Mouse (Mus musculus): ENCODE results near the gene Asic2.

The Asic2 gene

GRCm38 (mm10) chr11:81750016-81750415 is 218.2 kb downstream of the Asic2 start:
- no peak for DNase-seq (ENCODE audit: low read depth, low spot score)

GRCm38 (mm10) chr11:81738995-81739394 is 229.3 kb downstream of the Asic2 start:
- DNase-seq (ENCODE audit: low read depth, low spot score), result no peak

DNA sequence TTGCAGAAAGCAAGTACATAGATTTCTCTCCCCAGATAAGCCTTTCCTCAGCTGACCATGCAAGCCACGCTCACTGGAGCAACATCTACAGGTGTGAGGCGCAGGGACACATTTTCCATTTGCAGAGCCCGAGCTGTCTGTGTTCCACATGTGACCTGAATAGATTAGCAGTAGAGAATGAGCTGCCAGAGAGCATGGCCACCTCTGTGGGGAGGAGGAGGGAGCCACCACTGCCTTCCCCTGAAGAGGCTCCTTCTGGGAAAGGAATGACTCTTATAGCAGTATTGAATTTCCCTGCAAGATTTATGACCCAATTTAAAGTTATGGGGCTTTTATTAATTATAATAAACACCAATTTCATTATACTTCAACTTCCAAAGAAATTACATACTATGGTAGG is 230.5 kb downstream of the Asic2 start:
- no peak for DNase-seq (ENCODE audit: low read depth, low spot score)

GRCm38 (mm10) chr11:81722071-81722470 is 246.2 kb downstream of the Asic2 start:
- DNase-seq (ENCODE audit: low read depth, low spot score), result no peak

GRCm38 (mm10) chr11:81714801-81715200 is 253.5 kb downstream of the Asic2 start:
- no peak for DNase-seq (ENCODE audit: low read depth, low spot score)

DNA sequence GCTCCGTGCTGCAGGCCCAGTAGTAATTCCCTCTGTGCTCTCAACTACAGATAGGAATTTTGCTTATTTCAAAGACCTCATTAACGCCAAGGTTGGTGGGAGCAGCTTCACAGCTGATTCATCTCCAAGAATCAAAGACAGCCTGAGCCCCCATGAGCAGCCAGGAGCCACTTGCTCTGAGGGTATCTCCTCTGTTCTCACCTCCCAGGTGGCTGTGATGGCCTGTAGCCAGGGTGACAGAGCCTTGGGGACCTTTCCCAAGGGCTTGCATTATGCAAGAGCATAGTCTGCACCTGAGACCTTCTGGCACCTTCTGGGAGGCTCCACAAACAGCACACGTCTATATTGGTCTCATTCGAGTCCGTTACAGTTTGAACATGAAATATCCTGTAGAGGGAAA is 261.3 kb downstream of the Asic2 start:
- DNase-seq (ENCODE audit: low read depth, low spot score), result no peak

DNA sequence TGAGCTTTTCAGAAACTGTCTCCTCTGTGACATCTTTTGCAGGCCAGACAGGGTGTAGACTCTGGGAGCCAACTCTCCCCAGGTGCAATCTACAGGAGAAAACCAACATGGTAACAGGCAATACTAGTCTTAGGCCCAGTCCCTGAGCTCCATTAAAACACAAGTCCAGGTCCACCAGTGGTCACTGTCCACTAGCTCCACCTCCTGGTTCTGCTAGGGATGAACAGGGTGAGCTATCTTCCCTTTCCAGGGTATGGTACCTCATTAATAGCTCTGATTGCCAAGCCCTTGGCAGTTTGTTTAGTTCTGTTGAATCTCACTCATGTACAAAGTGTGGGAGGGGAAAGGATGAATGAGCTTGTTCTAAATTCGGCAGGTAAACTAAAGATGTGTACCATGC is 270.2 kb downstream of the Asic2 start:
- no peak for DNase-seq (ENCODE audit: low read depth, low spot score)

DNA sequence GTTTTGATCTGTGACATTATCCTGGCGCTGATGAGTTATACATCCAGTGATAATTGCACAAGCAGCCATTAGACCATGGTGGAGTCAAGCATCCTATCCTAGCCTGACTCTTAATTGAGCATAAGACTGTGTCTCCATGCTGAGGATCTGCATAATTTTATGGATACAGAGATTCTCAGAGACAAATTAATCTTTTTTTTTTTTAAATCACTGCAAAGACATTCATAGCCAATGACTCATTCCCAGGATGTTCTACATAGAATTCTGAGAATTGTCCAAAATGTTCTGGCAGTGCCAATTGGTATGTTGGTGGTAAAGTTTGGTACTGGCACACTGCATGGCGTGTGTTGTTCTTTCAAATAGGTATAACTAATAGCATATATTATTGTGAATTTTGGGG is 272.8 kb downstream of the Asic2 start:
- DNase-seq (ENCODE audit: low read depth, low spot score), result no peak

DNA sequence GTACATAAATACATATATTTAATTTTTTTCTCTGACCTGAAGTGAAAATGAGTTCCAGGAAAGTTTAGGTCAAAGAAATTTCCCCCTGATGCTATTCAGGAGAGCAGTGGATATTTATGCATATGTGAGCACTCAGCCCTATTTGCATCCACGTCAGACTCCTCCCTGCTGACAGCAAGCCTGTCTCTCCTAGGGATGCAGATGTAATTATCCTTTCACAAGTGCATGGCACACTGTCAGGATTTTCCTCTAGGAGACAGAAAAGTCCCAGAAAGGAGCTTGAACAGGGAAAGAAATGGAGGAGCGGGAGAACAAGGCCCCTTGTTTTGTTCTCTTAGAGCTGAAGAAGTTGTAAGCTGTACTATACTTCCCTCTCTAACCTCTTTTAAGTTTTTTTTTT is 287.7 kb downstream of the Asic2 start:
- DNase-seq (ENCODE audit: low read depth, low spot score), result no peak

GRCm38 (mm10) chr11:81671724-81672123 is 296.5 kb downstream of the Asic2 start:
- no peak for DNase-seq (ENCODE audit: low read depth, low spot score)

DNA sequence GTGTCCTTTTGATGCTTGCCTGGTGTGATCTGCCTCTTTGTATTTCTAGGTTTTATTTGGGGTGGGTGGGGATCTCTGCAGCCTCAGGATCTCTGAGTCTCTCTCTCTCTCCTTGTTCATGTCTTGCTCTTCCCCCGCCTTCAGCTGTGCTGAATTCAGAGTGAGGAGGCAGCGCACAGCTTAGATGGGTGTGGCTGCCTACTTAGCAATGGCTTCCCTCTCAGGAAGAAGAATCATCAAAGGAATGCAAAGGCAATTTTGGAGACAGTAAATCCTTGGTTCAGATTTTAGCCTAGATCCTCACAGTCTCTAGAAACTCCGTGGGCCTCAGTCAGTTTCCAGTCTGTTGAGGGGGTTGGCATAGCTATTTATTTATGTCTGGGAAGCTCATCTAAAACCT is 297.8 kb downstream of the Asic2 start:
- DNase-seq (ENCODE audit: low read depth, low spot score), result no peak

- no peak for DNase-seq (ENCODE audit: low read depth, low spot score)
Observed at GRCm38 (mm10) chr11:81658850-81659249, 309.4 kb downstream of the Asic2 start.

- DNase-seq (ENCODE audit: low read depth, low spot score), result no peak
Observed at GRCm38 (mm10) chr11:81657121-81657520, 311.1 kb downstream of the Asic2 start.

DNA sequence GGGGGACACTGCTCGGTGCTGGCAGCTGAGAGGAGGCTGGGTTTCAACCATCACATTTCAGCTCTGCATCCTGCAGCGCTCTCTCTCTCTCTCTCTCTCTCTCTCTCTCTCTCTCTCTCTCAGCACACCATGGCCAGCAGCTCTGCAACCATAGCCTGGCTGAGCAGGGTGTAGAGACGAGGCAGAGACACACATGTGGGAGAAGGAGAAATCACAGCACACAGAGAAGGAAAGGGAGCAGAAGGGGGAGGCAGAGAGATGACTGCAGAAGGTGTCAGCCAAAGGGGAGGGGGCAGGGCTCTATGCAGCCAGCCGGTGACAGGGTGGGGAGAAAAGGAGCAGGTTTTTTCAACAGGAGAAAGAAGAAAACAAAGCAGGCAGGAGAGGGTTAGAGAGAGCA is 320.4 kb downstream of the Asic2 start:
- no peak for DNase-seq (ENCODE audit: low read depth, low spot score)

- no peak for DNase-seq (ENCODE audit: low read depth, low spot score)
Observed at GRCm38 (mm10) chr11:81645549-81645948, 322.7 kb downstream of the Asic2 start.

- no peak for DNase-seq (ENCODE audit: low read depth, low spot score)
Observed at GRCm38 (mm10) chr11:81636356-81636755, 331.9 kb downstream of the Asic2 start.

- peak; percentile 64 for DNase-seq (ENCODE audit: low read depth, low spot score)
Observed at GRCm38 (mm10) chr11:81634360-81635350, 333.6 kb downstream of the Asic2 start.

- DNase-seq (ENCODE audit: low read depth, low spot score), result no peak
Observed at GRCm38 (mm10) chr11:81625199-81625598, 343.1 kb downstream of the Asic2 start.

DNA sequence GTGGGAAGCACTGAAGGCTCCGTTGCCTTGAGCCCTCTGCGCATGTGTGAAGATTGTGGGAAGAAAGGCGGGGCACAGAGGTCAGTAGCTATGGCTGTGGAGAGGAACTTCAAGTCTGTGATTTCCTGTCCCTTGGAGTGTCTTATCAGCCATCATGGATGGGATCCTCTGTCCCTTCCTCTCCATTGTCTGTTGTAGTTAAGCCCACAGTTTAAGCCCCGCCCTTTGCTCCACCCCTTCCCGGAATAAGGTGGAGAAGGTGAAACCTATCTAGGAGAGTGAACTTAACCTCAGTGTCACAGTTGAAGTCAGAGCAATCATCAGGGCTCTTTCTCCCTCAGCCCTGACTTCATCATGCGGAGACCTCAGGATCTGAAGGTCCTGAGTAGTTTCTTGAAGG is 347.7 kb downstream of the Asic2 start:
- DNase-seq (ENCODE audit: low read depth, low spot score), result no peak

- DNase-seq (ENCODE audit: low read depth, low spot score), result no peak
Observed at GRCm38 (mm10) chr11:81616437-81616836, 351.8 kb downstream of the Asic2 start.

GRCm38 (mm10) chr11:81613869-81614620 is 354.2 kb downstream of the Asic2 start:
- no peak for DNase-seq (ENCODE audit: low read depth, low spot score)

DNA sequence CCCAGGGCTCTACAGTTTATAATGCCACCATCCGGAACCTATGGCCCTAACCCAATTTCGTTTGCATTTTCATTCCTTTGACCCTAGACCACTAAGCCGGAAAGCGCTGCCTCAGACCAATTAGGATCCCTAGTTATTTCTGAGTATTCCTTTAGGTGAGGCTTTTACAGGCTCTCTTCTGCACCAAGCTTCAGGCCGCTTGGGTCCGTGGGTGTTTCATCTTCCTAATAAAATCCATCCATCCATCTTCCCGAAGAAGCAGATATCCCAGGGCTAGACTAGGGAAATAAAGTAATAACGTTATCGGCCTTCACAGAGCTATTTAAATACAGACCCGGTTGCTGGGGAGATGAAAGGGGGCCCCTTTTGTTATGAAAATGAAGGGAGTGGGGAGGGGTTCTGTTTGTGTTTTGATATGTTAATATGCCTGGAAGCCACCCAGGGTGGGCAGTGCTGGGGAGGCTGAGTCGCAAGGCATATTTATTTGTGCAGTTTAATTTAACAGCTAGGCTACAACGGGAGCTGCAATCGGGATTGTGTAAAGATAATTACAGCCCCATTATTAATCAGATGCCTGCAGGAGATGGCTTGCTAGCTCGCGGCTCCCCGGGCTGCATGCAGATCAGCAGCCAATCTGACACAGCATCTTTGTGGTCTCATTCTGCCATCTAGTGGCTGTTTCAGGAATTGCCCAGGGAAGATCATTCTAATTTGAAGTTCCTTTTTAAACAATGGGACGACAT is 355.3 kb downstream of the Asic2 start:
- peak; percentile 87 for DNase-seq (ENCODE audit: low read depth, low spot score)
